ENCODE assay signal across 8 mouse cellular contexts in the genomic region with DNA sequence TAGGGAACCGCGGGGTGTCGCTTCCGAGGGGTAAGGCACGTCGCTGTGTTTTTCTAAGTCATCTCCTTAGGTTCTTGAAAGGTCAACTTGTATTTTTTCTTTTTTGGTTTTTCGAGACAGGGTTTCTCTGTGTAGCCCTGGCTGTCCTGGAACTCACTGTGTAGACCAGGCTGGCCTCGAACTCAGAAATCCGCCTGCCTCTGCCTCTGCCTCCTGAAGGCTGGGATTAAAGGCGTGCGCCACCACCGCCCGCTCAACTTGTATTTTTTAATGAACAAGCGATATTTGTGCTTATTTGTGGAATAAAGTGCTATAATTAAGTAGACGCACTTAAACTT. TPM values are rescaled to one million over a fixed set of nuclear protein-coding genes. Genes with fewer than 3 reads are reported as not detected.
DNase-seq lines count a peak whose midpoint lies in the region; ATAC-seq and TF ChIP-seq lines count a peak whose summit lies in the region.
"Not testable (repeated sequence)": the region's sequence is repeated elsewhere in the genome, so short reads cannot be mapped to it uniquely, and the experiment has no call there.

No protein-coding gene starts in this region.

- H3K36me3 ChIP-seq in forebrain, embryonic 13.5 days (ENCODE audit: poor library complexity, severe bottlenecking); heart, embryonic 16.5 days (ENCODE audit: control insufficient read depth, insufficient read depth); intestine, postnatal 0 days (ENCODE audit: control insufficient read depth, insufficient read depth); limb, embryonic 14.5 days (ENCODE audit: control insufficient read depth, insufficient read depth, low read length); lung, postnatal 0 days (ENCODE audit: insufficient read depth, low read length); neural tube, embryonic 11.5 days (ENCODE audit: control insufficient read depth, insufficient read depth, low read length); thymus, adult 2 months (ENCODE audit: control insufficient read depth, insufficient read depth, low read length): not testable (repeated sequence)

- peak overlapping the region; percentile 95 for H3K4me3 ChIP-seq in cerebellum, adult 2 months (replicated peaks; ENCODE audit: insufficient read depth, low read depth, low read length)
- peak overlapping the region; percentile 55 for H3K4me3 ChIP-seq in forebrain, embryonic 13.5 days
- peak overlapping the region; percentile 62 for H3K4me3 ChIP-seq in heart, embryonic 16.5 days (ENCODE audit: low read length)
- peak overlapping the region; percentile 49 for H3K4me3 ChIP-seq in intestine, postnatal 0 days (ENCODE audit: low read depth, low read length)
- peak overlapping the region; percentile 56 for H3K4me3 ChIP-seq in limb, embryonic 14.5 days (replicated peaks; ENCODE audit: low read length)
- peak overlapping the region; percentile 54 for H3K4me3 ChIP-seq in lung, postnatal 0 days (ENCODE audit: low read depth, low read length)
- peak overlapping the region; percentile 50 for H3K4me3 ChIP-seq in neural tube, embryonic 11.5 days (ENCODE audit: low read depth, low read length)
- peak overlapping the region; percentile 27 for H3K4me3 ChIP-seq in thymus, adult 2 months (ENCODE audit: control insufficient read depth, insufficient read depth, low read length)

- not testable (repeated sequence) for TF ChIP-seq CTCF in cerebellum, adult 2 months (IDR thresholded peaks at IDR 0.05; ENCODE audit: borderline replicate concordance, insufficient read depth, low read depth, low read length); intestine, postnatal 0 days (IDR thresholded peaks at IDR 0.05; ENCODE audit: low read depth); lung, postnatal 0 days (IDR thresholded peaks at IDR 0.05); thymus, adult 2 months (IDR thresholded peaks at IDR 0.05; ENCODE audit: borderline replicate concordance, control insufficient read depth, extremely low read depth, insufficient read depth, low read length, poor library complexity)

- ATAC-seq in forebrain, embryonic 13.5 days: peak; percentile 54
- ATAC-seq in heart, embryonic 16.5 days (replicated peaks; ENCODE audit: extremely low read depth, insufficient read depth, low FRiP score); intestine, postnatal 0 days; lung, postnatal 0 days; neural tube, embryonic 11.5 days (ENCODE audit: insufficient read depth, low FRiP score, low TSS enrichment): not testable (repeated sequence)
- ATAC-seq in limb, embryonic 14.5 days (ENCODE audit: low FRiP score, low read depth): peak; percentile 16

- not testable (repeated sequence) for H3K27ac ChIP-seq in cerebellum, adult 2 months (ENCODE audit: insufficient read depth, low read length); forebrain, embryonic 13.5 days; heart, embryonic 16.5 days (ENCODE audit: low read length); intestine, postnatal 0 days (ENCODE audit: low read depth, low read length); limb, embryonic 14.5 days (replicated peaks; ENCODE audit: low read depth, low read length); lung, postnatal 0 days (ENCODE audit: low read length); neural tube, embryonic 11.5 days (ENCODE audit: low read depth, low read length); thymus, adult 2 months (ENCODE audit: control insufficient read depth, insufficient read depth, low read length)

- peak overlapping the region; percentile 43 for H3K4me2 ChIP-seq in forebrain, embryonic 13.5 days
- peak overlapping the region; percentile 53 for H3K4me2 ChIP-seq in heart, embryonic 16.5 days (ENCODE audit: low read depth, low read length)
- H3K4me2 ChIP-seq in intestine, postnatal 0 days (replicated peaks; ENCODE audit: low read depth): peak overlapping the region; percentile 37
- H3K4me2 ChIP-seq in limb, embryonic 14.5 days (replicated peaks; ENCODE audit: low read depth, low read length, severe bottlenecking): peak overlapping the region; percentile 30
- peak overlapping the region; percentile 27; the same call in 1 of the 2 replicates for H3K4me2 ChIP-seq in lung, postnatal 0 days (replicated peaks; ENCODE audit: low read depth, low read length)
- H3K4me2 ChIP-seq in neural tube, embryonic 11.5 days (ENCODE audit: low read depth): peak overlapping the region; percentile 14; the same call in 1 of the 2 replicates

- not testable (repeated sequence) for H3K9me3 ChIP-seq in forebrain, embryonic 13.5 days (replicated peaks); heart, embryonic 16.5 days (replicated peaks; ENCODE audit: control insufficient read depth, low read length); intestine, postnatal 0 days (ENCODE audit: control insufficient read depth); limb, embryonic 14.5 days (ENCODE audit: control insufficient read depth, low read length); lung, postnatal 0 days (ENCODE audit: low read length); neural tube, embryonic 11.5 days (ENCODE audit: control insufficient read depth, low read length)

- WGBS in cerebellum, adult 2 months: 26% methylated on average over 15 of the region's 15 CpGs
- WGBS in forebrain, embryonic 13.5 days: 38% methylated on average over 15 of the region's 15 CpGs
- WGBS in heart, embryonic 16.5 days: 27% methylated on average over 15 of the region's 15 CpGs
- WGBS in intestine, postnatal 0 days: 35% methylated on average over 15 of the region's 15 CpGs
- 31% methylated on average over 15 of the region's 15 CpGs for WGBS in limb, embryonic 14.5 days
- 37% methylated on average over 15 of the region's 15 CpGs for WGBS in lung, postnatal 0 days
- WGBS in neural tube, embryonic 11.5 days: 40% methylated on average over 15 of the region's 15 CpGs
- 19% methylated on average over 15 of the region's 15 CpGs for WGBS in thymus, adult 2 months

- not testable (repeated sequence) for H3K27me3 ChIP-seq in cerebellum, adult 2 months (ENCODE audit: control insufficient read depth, insufficient read depth, low read length); forebrain, embryonic 13.5 days; heart, embryonic 16.5 days (ENCODE audit: control insufficient read depth, insufficient read depth, low read length); intestine, postnatal 0 days (replicated peaks; ENCODE audit: control insufficient read depth, insufficient read depth, low read length); limb, embryonic 14.5 days (ENCODE audit: control insufficient read depth, insufficient read depth, low read length); lung, postnatal 0 days (replicated peaks; ENCODE audit: insufficient read depth, low read length); neural tube, embryonic 11.5 days (ENCODE audit: control insufficient read depth, insufficient read depth, low read length); thymus, adult 2 months (ENCODE audit: control insufficient read depth, insufficient read depth, low read length)

- TF ChIP-seq EP300 in lung, postnatal 0 days (IDR thresholded peaks at IDR 0.05): not testable (repeated sequence)

- DNase-seq in cerebellum, adult 2 months; limb, embryonic 14.5 days (ENCODE audit: low spot score); lung, postnatal 0 days (ENCODE audit: low spot score); neural tube, embryonic 11.5 days (ENCODE audit: low spot score); thymus, adult 2 months: not testable (repeated sequence)

- not testable (repeated sequence) for H3K4me1 ChIP-seq in cerebellum, adult 2 months (ENCODE audit: control insufficient read depth, insufficient read depth, low read length); forebrain, embryonic 13.5 days; heart, embryonic 16.5 days (ENCODE audit: control insufficient read depth, insufficient read depth, low read length); intestine, postnatal 0 days (replicated peaks; ENCODE audit: control insufficient read depth, insufficient read depth, low read length); limb, embryonic 14.5 days (ENCODE audit: control insufficient read depth, insufficient read depth, low read length); lung, postnatal 0 days (ENCODE audit: insufficient read depth, low read depth, low read length); neural tube, embryonic 11.5 days (ENCODE audit: control insufficient read depth, insufficient read depth, low read length); thymus, adult 2 months (replicated peaks; ENCODE audit: control insufficient read depth, insufficient read depth, low read length)

- H3K9ac ChIP-seq in forebrain, embryonic 13.5 days: 0 out of 2 replicates have a peak overlapping the region, but pooled peaks have one; percentile 75
- not testable (repeated sequence) for H3K9ac ChIP-seq in heart, embryonic 16.5 days (ENCODE audit: low read length); intestine, postnatal 0 days (ENCODE audit: low read depth, low read length); limb, embryonic 14.5 days (ENCODE audit: low read depth, low read length, severe bottlenecking); lung, postnatal 0 days (replicated peaks; ENCODE audit: low read depth); neural tube, embryonic 11.5 days (ENCODE audit: low read length)

- TF ChIP-seq POLR2A in cerebellum, adult 2 months (IDR thresholded peaks at IDR 0.05; ENCODE audit: borderline replicate concordance, insufficient read depth, low read length); limb, embryonic 14.5 days (IDR thresholded peaks at IDR 0.05; ENCODE audit: borderline replicate concordance, extremely low read depth, insufficient read depth, insufficient read length); thymus, adult 2 months (IDR thresholded peaks at IDR 0.05; ENCODE audit: control insufficient read depth, extremely low read depth, insufficient read depth, low read length, poor library complexity): not testable (repeated sequence)

RNA-seq across cellular contexts. Expression of gene Hccs, which starts 0.5 kb away (rescaled TPM):
- 26.8 TPM in 2 replicates for polyA plus RNA-seq in cerebellum, adult 2 months (2012; rRNA removed)
- 42.4 and 44.8 TPM in 2 replicates for polyA plus RNA-seq in forebrain, embryonic 13.5 days (2015; fragmentation: Nextera tagmentation; extraction: Ambion mirVana)
- polyA plus RNA-seq in heart, embryonic 16.5 days (2015; fragmentation: Nextera tagmentation; extraction: Ambion mirVana): 52.6 and 61.7 TPM in 2 replicates
- 37.0 and 39.9 TPM in 2 replicates for polyA plus RNA-seq in intestine, postnatal 0 days (2015; fragmentation: Nextera tagmentation; extraction: Ambion mirVana)
- polyA plus RNA-seq in limb, embryonic 14.5 days (2012; rRNA removed): 21.4 and 21.7 TPM in 2 replicates
- polyA plus RNA-seq in limb, embryonic 14.5 days (2014; fragmentation: Nextera tagmentation; extraction: Ambion mirVana): 30.9 and 33.4 TPM in 2 replicates
- polyA plus RNA-seq in lung, postnatal 0 days (2015; fragmentation: Nextera tagmentation; extraction: Ambion mirVana): 18.8 and 18.9 TPM in 2 replicates
- 54.5 and 55.3 TPM in 2 replicates for polyA plus RNA-seq in neural tube, embryonic 11.5 days (2014; fragmentation: Nextera tagmentation; extraction: Ambion mirVana)
- 15.9 and 16.7 TPM in 2 replicates for polyA plus RNA-seq in thymus, adult 2 months (2012; rRNA removed)

Comparison
In these comparisons a context has a peak if more than half of its experiments do, and no peak if none do; other contexts are left out.
1. H3K4me3 ChIP-seq: peak in every context shown above with its lines; median percentile 95 in cerebellum, adult 2 months; 62 in heart, embryonic 16.5 days; 56 in limb, embryonic 14.5 days; 55 in forebrain, embryonic 13.5 days; 54 in lung, postnatal 0 days; 50 in neural tube, embryonic 11.5 days; 49 in intestine, postnatal 0 days; 27 in thymus, adult 2 months.